Mouse (Mus musculus) T-cell, adult 2 months (primary cell): ENCODE results near the gene Rabgap1l.
"Not testable (repeated sequence)": the region's sequence is repeated elsewhere in the genome, so short reads cannot be mapped to it uniquely, and the experiment has no call there.

Experiments used
- DNase-seq: peaks from one replicate; pipeline ENCODE4 v3.0.0; 2022; ENCODE audit warnings: low spot score

Rabgap1l gene

DNA sequence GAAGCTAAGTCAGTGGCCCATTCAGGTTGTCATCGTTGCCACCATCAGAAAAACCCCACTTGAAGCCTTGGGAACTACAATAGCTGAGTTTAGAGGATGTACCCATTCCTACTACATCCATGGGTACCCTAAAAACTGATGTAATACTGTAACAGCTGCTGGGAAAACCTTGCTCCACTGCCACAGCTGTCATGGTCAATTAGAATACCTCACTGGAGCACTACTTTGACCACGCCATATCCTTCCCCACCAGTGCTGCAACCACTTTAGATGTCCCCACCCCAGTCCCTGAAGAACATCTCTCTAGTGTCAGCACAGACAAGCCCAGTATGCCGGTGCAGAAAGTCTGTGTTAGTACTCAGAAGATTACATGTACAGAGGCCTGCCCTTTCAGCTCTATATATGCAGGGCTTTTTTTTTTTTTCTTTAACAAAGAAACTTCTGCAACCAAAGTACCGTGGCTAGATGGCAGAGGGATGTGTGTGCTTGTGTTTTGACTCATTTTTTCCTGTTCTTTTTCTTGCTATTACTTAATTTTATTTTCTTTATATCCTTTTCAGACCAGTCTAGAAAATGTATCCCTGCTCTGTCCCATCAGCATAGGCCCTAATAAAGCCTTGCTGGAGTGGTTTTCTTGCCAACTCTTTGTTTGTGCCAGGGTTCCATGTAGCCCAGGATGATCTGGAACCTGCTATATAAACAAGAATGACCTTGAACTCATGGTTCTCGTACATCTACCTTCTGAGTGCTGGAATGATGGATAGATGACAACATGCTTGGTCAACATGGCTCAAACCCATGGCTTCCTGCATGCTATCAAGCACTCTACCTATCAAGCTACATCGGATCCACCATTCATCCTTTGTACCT lies 100.6 kb downstream of the Rabgap1l start:
- DNase-seq, result no peak

- no peak for DNase-seq
These were observed 101.8 kb downstream of the Rabgap1l start for GRCm38 (mm10) chr1:160691196-160691590.

GRCm38 (mm10) chr1:160690516-160691195 lies 102.4 kb downstream of the Rabgap1l start:
- no peak for DNase-seq

- DNase-seq, result no peak
These were observed 103.5 kb downstream of the Rabgap1l start for GRCm38 (mm10) chr1:160689511-160689910.

DNA sequence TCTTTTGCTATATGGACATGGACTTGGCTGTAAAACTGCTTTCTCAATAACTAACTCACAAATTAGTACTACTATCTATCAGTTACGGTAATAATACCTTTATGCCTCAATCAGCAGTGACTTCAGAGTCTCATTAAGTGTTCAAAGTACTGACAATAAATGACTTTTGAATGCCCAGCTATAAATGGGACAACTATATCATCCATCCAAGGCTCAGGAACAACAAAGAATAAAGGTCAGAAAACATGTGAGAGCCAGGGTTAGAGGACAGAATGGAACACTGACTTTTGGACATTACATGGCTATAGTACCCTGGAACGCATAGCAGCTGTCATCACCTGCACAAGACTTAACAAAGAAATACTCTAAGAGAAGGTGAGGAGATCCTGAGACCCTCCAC lies 108.8 kb downstream of the Rabgap1l start:
- no peak for DNase-seq

DNA sequence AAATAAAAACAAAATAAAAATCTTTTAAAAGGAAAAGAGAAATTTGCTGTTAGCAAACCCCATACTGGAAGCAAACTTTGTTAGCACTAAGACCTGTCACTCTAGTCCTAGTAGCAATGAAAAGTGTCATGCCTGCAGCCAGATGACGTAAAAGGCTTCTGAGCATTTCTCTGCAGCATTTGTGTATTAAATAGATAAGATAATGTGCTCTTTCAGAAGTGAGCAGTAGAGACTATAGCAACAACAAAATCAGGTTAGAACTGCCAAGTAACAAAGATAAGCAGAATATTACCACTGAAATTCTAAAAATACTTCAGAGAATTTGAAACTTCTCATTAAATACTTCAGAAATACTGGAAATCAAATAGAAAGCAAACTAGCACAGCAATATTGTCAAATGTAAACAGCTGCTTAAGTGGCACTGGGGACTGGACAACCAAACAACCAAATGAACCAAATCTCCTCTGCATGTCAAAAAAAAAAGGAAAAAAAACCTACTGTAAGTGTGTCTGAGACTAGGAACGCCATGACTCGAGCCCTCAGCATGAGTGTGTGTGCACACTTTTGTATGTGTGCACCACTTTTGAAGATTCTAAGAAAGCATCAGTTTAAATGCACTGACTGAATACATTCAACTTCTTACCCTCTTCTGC lies 111.5 kb downstream of the Rabgap1l start:
- no peak for DNase-seq

DNA sequence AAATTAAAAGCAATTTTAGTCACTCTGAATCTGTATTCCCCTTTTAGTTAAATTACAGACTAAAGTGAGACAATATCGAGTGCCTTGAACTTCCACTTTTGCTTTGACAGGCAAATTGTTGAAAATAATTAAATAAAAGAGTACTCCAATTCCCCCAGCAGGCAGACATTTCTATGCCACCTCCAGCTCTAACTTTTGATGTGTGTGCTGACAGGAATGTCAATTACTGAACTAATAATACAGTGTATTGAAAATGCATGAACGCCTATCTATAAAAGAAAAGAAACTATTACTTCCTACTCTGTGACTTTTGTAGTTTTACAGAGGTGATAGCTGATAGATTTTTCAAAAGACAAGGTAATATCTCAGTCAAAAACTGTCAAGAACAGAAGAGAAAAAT lies 118.2 kb downstream of the Rabgap1l start:
- no peak for DNase-seq

- no peak for DNase-seq
These were observed 120.8 kb downstream of the Rabgap1l start for GRCm38 (mm10) chr1:160672088-160672814.

DNA sequence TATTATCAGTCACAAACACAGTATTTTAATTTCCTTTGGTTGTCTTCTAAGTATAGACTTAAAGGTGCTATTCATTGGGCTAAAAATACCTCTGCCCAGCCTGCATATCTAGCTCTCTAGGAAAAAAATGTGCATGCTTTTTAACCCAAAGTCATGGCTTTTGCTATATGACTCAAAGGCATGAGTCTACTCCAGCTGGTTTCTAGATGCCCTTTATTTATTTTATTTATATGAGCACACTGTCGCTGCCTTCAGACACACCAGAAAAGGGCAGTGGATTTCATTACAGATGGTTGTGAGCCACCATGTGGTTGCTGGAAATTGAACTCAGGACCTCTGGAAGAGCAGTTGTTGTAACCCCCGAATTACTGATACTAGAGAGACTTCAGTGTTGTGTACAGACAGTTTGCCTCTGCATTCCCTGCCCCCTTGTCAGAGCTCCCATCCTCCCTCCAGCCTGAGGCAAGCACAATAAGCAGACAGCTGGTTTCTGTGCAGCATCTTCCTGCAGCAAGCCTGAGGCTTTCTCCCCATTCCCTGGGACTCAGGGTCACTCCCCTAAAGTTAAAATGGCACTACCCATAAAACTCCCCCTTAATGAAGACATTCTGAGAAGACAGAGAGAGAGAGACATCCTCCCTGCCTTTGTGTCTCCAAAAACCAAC lies 137.1 kb downstream of the Rabgap1l start:
- DNase-seq, result no peak

DNA sequence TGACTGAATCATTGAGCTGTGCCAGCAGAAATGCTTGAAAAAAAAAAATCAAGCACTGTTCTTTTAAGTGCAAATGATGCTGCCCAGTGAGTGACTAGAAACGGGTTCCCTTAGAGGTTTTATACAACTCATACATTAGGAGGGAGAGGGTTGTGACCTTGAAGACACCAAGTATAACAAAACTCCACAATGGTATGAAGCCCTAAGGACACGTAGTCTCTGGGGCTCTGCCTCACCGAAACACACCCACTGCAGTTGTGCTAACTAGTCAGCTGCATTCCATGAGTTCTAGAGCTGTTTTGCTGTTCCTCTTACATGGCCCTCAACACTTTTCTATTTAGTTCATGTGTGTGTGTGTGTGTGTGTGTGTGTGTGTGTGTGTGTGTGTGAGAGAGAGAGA lies 141.3 kb downstream of the Rabgap1l start:
- no peak for DNase-seq

DNA sequence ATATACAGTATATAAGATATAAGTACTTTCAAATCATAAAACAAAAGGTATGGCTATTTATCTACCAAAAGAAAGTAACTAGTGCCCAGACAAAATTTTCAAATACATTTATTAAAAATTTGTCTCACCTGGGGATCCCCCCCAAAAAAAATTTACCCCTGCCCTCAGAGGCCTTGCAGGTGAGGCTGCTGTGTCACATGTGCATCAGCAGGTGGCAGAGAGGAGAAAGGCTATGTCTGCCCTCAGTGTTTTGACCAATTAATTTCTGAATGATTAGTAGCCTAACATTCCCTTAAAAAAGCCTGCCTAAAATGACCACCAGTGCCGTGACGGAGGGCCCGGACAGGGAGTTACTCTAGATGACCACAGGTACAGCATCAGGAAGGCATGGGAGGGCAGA lies 147.6 kb downstream of the Rabgap1l start:
- no peak for DNase-seq

- no peak for DNase-seq
These were observed 164.6 kb downstream of the Rabgap1l start for GRCm38 (mm10) chr1:160628213-160628932.

- not testable (repeated sequence) for DNase-seq
These were observed 168.5 kb downstream of the Rabgap1l start for GRCm38 (mm10) chr1:160624354-160625120.

GRCm38 (mm10) chr1:160618201-160618600 lies 174.8 kb downstream of the Rabgap1l start:
- DNase-seq, result no peak

- no peak for DNase-seq
These were observed 186.6 kb downstream of the Rabgap1l start for GRCm38 (mm10) chr1:160606425-160606824.

DNA sequence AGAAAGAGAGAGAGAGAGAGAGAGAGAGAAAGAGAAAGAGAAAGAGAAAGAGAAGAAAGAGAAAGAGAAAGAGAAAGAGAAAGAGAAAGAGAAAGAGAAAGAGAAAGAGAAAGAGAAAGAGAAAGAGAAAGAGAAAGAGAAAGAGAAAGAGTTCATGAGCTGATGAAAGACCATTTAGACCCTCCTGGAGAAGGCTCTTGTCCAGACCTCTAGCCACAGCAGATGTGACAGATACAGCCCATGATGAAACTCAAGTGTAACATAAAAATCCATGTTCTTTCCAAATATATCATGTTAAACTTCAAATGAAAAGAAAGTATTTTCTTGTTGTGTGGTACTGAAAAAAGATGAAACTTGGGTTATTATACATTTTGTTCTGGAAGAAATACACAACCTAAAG lies 189.7 kb downstream of the Rabgap1l start:
- not testable (repeated sequence) for DNase-seq

- DNase-seq, result no peak
These were observed 195.6 kb downstream of the Rabgap1l start for GRCm38 (mm10) chr1:160597369-160597768.

GRCm38 (mm10) chr1:160596948-160597270 lies 196.1 kb downstream of the Rabgap1l start:
- no peak for DNase-seq

- DNase-seq, result no peak
These were observed 196.6 kb downstream of the Rabgap1l start for GRCm38 (mm10) chr1:160596252-160596947.

- no peak for DNase-seq
These were observed 198.4 kb downstream of the Rabgap1l start for GRCm38 (mm10) chr1:160594576-160594975.
